Mouse (Mus musculus): Measurements from ENCODE around the gene Grhpr.
"Not testable (repeated sequence)": the region's sequence is repeated elsewhere in the genome, so short reads cannot be mapped to it uniquely, and the experiment has no call there.

The Grhpr gene

GRCm38 (mm10) chr4:44981280-44981973 lies at the start of gene Grhpr:
Grhpr (plus strand) TSS chr4:44981395.
- ATAC-seq (ENCODE audit: insufficient number of reproducible peaks, low FRiP score, low TSS enrichment): peak; percentile 75

- ATAC-seq (ENCODE audit: insufficient number of reproducible peaks, low FRiP score, low TSS enrichment): no peak
Observed at GRCm38 (mm10) chr4:44931732-44932131, 49.5 kb upstream of the Grhpr start.

GRCm38 (mm10) chr4:44938359-44939340 lies 42.5 kb upstream of the Grhpr start:
- no peak for ATAC-seq (ENCODE audit: insufficient number of reproducible peaks, low FRiP score, low TSS enrichment)

- no peak for ATAC-seq (ENCODE audit: insufficient number of reproducible peaks, low FRiP score, low TSS enrichment)
Observed at GRCm38 (mm10) chr4:44939576-44940249, 41.5 kb upstream of the Grhpr start.

- ATAC-seq (ENCODE audit: insufficient number of reproducible peaks, low FRiP score, low TSS enrichment): no peak
Observed at GRCm38 (mm10) chr4:44940286-44940685, 40.9 kb upstream of the Grhpr start.

GRCm38 (mm10) chr4:44942237-44942636 lies 39.0 kb upstream of the Grhpr start:
- ATAC-seq (ENCODE audit: insufficient number of reproducible peaks, low FRiP score, low TSS enrichment): no peak

GRCm38 (mm10) chr4:44943480-44943879 lies 37.7 kb upstream of the Grhpr start:
- ATAC-seq (ENCODE audit: insufficient number of reproducible peaks, low FRiP score, low TSS enrichment): no peak

GRCm38 (mm10) chr4:44944426-44945075 lies 36.6 kb upstream of the Grhpr start:
- no peak for ATAC-seq (ENCODE audit: insufficient number of reproducible peaks, low FRiP score, low TSS enrichment)

- ATAC-seq (ENCODE audit: insufficient number of reproducible peaks, low FRiP score, low TSS enrichment): not testable (repeated sequence)
Observed at GRCm38 (mm10) chr4:44946126-44946525, 35.1 kb upstream of the Grhpr start.

GRCm38 (mm10) chr4:44947464-44947863 lies 33.7 kb upstream of the Grhpr start:
- no peak for ATAC-seq (ENCODE audit: insufficient number of reproducible peaks, low FRiP score, low TSS enrichment)

- ATAC-seq (ENCODE audit: insufficient number of reproducible peaks, low FRiP score, low TSS enrichment): no peak
Observed at GRCm38 (mm10) chr4:44948314-44948713, 32.9 kb upstream of the Grhpr start.

GRCm38 (mm10) chr4:44953041-44953440 lies 28.2 kb upstream of the Grhpr start:
- ATAC-seq (ENCODE audit: insufficient number of reproducible peaks, low FRiP score, low TSS enrichment): no peak

- no peak for ATAC-seq (ENCODE audit: insufficient number of reproducible peaks, low FRiP score, low TSS enrichment)
Observed at GRCm38 (mm10) chr4:44958776-44959175, 22.4 kb upstream of the Grhpr start.

- ATAC-seq (ENCODE audit: insufficient number of reproducible peaks, low FRiP score, low TSS enrichment): no peak
Observed at GRCm38 (mm10) chr4:44959220-44959619, 22.0 kb upstream of the Grhpr start.

GRCm38 (mm10) chr4:44963156-44963555 lies 18.0 kb upstream of the Grhpr start:
- ATAC-seq (ENCODE audit: insufficient number of reproducible peaks, low FRiP score, low TSS enrichment): no peak

- ATAC-seq (ENCODE audit: insufficient number of reproducible peaks, low FRiP score, low TSS enrichment): no peak
Observed at GRCm38 (mm10) chr4:44965175-44965574, 16.0 kb upstream of the Grhpr start.

GRCm38 (mm10) chr4:44965736-44966135 lies 15.5 kb upstream of the Grhpr start:
- ATAC-seq (ENCODE audit: insufficient number of reproducible peaks, low FRiP score, low TSS enrichment): no peak

GRCm38 (mm10) chr4:44967402-44967801 lies 13.8 kb upstream of the Grhpr start:
- no peak for ATAC-seq (ENCODE audit: insufficient number of reproducible peaks, low FRiP score, low TSS enrichment)

GRCm38 (mm10) chr4:44970056-44970455 lies 11.1 kb upstream of the Grhpr start:
- no peak for ATAC-seq (ENCODE audit: insufficient number of reproducible peaks, low FRiP score, low TSS enrichment)

- ATAC-seq (ENCODE audit: insufficient number of reproducible peaks, low FRiP score, low TSS enrichment): 0 out of 2 replicates have a peak, but pooled peaks have one; percentile 21
Observed at GRCm38 (mm10) chr4:44970612-44971110, 10.5 kb upstream of the Grhpr start.

Data from cerebellum, adult (tissue).